Mouse (Mus musculus): ENCODE results near the gene B4galt3. TPM values are rescaled to one million over a fixed set of nuclear protein-coding genes. Genes with fewer than 3 reads are reported as not detected.
"Not testable (repeated sequence)": the region's sequence is repeated elsewhere in the genome, so short reads cannot be mapped to it uniquely, and the experiment has no call there.

The B4galt3 gene
- total RNA-seq, 1 experiment from 2014 or later, result 144 TPM

- ATAC-seq (ENCODE audit: extremely low read depth, insufficient number of reproducible peaks, low FRiP score, poor library complexity, severe bottlenecking), result no peak
These were observed 10.3 kb downstream of the B4galt3 start for GRCm38 (mm10) chr1:171280250-171280915.

GRCm38 (mm10) chr1:171280916-171281527 lies 10.9 kb downstream of the B4galt3 start, which contains the start of gene Ppox:
Gene Ppox (minus strand): TSS chr1:171281186.
- peak; percentile 94 for ATAC-seq (ENCODE audit: extremely low read depth, insufficient number of reproducible peaks, low FRiP score, poor library complexity, severe bottlenecking)

DNA sequence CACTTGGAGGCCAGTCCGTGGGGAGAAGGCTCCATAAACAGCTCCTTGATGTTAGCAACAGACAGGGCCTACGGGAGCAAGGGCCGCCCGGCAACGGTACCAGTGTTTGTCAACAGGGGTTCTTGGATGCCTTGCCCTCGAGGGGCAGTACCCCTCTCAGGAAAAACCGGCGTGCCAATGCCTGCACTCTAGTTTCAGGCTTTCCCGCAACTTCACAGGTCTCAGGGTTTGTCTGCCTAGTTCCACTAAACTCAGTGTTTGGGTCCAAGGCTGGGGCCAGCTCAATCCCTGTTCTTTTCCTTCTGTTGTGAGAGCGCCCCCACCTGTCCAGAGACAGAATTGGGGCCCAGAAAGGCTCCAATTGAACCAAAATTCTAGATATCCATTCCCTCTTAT lies 11.4 kb downstream of the B4galt3 start:
- ATAC-seq (ENCODE audit: extremely low read depth, insufficient number of reproducible peaks, low FRiP score, poor library complexity, severe bottlenecking), result peak; percentile 41

GRCm38 (mm10) chr1:171282086-171282805 lies 12.1 kb downstream of the B4galt3 start:
- ATAC-seq (ENCODE audit: extremely low read depth, insufficient number of reproducible peaks, low FRiP score, poor library complexity, severe bottlenecking), result no peak

- ATAC-seq (ENCODE audit: extremely low read depth, insufficient number of reproducible peaks, low FRiP score, poor library complexity, severe bottlenecking), result no peak
These were observed 13.3 kb downstream of the B4galt3 start for GRCm38 (mm10) chr1:171283188-171284160.

- no peak for ATAC-seq (ENCODE audit: extremely low read depth, insufficient number of reproducible peaks, low FRiP score, poor library complexity, severe bottlenecking)
These were observed 14.4 kb downstream of the B4galt3 start for GRCm38 (mm10) chr1:171284491-171284890.

GRCm38 (mm10) chr1:171285096-171285892 lies 15.2 kb downstream of the B4galt3 start:
- no peak for ATAC-seq (ENCODE audit: extremely low read depth, insufficient number of reproducible peaks, low FRiP score, poor library complexity, severe bottlenecking)

DNA sequence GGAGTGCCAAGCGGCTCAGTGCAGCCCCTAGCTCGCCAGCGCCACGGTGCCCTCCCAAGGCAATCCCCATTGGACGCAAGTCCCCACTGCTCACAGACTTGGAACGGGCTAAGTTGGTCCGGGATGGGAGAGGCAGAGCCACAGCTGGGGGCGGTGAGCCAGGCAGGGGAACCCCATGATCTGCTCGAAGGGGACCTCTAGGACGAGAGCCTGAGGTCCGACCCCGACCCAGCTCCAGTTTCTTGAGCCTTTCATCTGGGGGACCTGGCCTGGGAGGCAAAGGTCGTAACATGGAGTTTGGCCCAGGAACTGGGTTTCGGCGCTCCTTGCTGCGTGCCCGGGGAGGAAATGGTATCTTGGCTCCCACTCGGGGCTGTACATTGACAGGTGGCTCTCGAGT lies 16.4 kb downstream of the B4galt3 start:
- ATAC-seq (ENCODE audit: extremely low read depth, insufficient number of reproducible peaks, low FRiP score, poor library complexity, severe bottlenecking), result no peak

GRCm38 (mm10) chr1:171287136-171288081 lies 17.3 kb downstream of the B4galt3 start, which contains the start of gene Usp21:
Gene Usp21 (minus strand): TSS chr1:171287991.
- ATAC-seq (ENCODE audit: extremely low read depth, insufficient number of reproducible peaks, low FRiP score, poor library complexity, severe bottlenecking), result peak; percentile 97

DNA sequence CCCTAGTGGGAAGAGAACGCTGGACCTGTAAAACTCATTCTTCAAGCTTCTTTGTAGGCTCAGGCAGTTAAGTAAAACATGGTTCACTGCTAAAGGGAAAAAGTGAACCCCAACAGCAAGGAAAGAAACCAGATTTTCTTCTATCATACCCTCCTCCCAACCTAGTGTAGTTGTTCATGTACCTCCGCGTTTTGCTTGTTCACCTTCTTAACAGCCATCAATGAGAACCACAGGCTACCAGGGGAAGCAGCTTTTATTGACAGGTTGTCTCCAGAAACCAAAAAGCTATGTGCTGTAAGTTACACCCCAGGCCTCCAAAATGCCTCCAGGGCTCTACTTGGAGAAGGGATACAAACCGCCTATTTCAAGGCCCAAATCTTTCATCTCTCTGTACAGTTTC lies 18.2 kb downstream of the B4galt3 start:
- ATAC-seq (ENCODE audit: extremely low read depth, insufficient number of reproducible peaks, low FRiP score, poor library complexity, severe bottlenecking), result no peak

DNA sequence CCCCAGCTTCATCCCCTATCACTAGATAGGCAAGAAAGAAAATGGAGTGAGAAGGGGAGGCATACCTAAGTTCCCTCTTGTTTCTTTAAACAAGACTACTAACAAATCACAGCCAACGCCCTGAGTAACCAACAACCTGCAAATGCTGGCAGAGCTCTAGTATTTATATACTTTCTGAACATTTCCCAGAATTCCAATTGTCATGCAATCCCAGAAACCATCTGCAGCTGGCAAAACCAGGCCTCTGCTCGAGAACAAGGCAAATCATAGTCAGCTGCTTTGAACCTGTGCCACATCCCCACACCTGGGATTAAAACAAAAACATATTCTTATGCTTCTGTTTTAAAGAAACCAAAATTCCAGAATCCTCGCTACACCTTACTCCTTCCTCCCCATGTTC lies 23.2 kb downstream of the B4galt3 start:
- ATAC-seq (ENCODE audit: extremely low read depth, insufficient number of reproducible peaks, low FRiP score, poor library complexity, severe bottlenecking), result no peak

- no peak for ATAC-seq (ENCODE audit: extremely low read depth, insufficient number of reproducible peaks, low FRiP score, poor library complexity, severe bottlenecking)
These were observed 23.8 kb downstream of the B4galt3 start for GRCm38 (mm10) chr1:171293906-171294297.

- ATAC-seq (ENCODE audit: extremely low read depth, insufficient number of reproducible peaks, low FRiP score, poor library complexity, severe bottlenecking), result peak; percentile 99
These were observed 24.4 kb downstream of the B4galt3 start, which contains the start of gene Ufc1 for GRCm38 (mm10) chr1:171294298-171295062. Gene Ufc1 (minus strand): TSS chr1:171295024.

GRCm38 (mm10) chr1:171295063-171295402 lies 24.9 kb downstream of the B4galt3 start:
- ATAC-seq (ENCODE audit: extremely low read depth, insufficient number of reproducible peaks, low FRiP score, poor library complexity, severe bottlenecking), result no peak

DNA sequence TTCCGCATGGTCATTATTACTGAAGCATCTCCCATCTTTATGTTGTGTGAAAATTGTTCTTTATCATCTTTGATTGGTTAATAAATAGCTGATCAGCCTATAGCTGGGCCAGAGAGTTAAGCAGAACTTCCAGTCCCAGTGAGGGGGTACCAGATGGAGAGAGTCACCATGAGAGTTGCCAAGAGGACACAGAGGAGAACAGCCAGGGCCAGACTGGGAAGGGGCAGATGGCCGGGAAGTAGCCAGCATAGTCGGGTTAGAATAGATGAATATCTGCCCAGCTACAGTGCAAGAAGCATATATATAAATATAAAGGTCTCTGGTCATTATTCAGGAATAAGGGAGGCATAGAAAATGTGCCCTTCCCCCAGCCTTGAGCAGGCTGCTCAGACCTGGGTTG lies 28.1 kb downstream of the B4galt3 start:
- ATAC-seq (ENCODE audit: extremely low read depth, insufficient number of reproducible peaks, low FRiP score, poor library complexity, severe bottlenecking), result no peak

GRCm38 (mm10) chr1:171306157-171306556 lies 36.0 kb downstream of the B4galt3 start:
- not testable (repeated sequence) for ATAC-seq (ENCODE audit: extremely low read depth, insufficient number of reproducible peaks, low FRiP score, poor library complexity, severe bottlenecking)

All from neutrophil, adult 5-6 weeks (primary cell).